Mouse (Mus musculus) G1E (cell line): ENCODE measurements around the gene Trpv6. TPM values are rescaled to one million over a fixed set of nuclear protein-coding genes. Genes with fewer than 3 reads are reported as not detected.

Experiments
- ATAC-seq: 2 replicates; pipeline ENCODE4 v1.8.0; 2016; ENCODE audit warnings: mild to moderate bottlenecking; ENCODE audit not compliant: insufficient number of reproducible peaks, poor library complexity, low FRiP score, severe bottlenecking; ENCODE audit errors: extremely low read depth
- DNase-seq: peaks from one replicate; pipeline ENCODE4 v3.0.0; 2012; ENCODE audit warnings: low spot score
- H3K27me3 ChIP-seq: 2 replicates; pipeline ENCODE4 v1.6.1; 2012; ENCODE audit warnings: mild to moderate bottlenecking, low read length, inconsistent platforms; ENCODE audit not compliant: insufficient read depth
- H3K36me3 ChIP-seq: replicated peaks from 2 replicates; pipeline ENCODE3; 2012; ENCODE audit warnings: mild to moderate bottlenecking, inconsistent platforms
- H3K4me1 ChIP-seq: 2 replicates; pipeline ENCODE4 v1.6.1; 2012; ENCODE audit warnings: low read depth, low read length, inconsistent platforms, mixed read lengths; ENCODE audit not compliant: insufficient read depth
- H3K4me3 ChIP-seq: 2 replicates; pipeline ENCODE4 v1.5.1; 2012; ENCODE audit warnings: low read depth, mild to moderate bottlenecking, inconsistent platforms, low read length, moderate library complexity, mixed read lengths
- H3K9me3 ChIP-seq: replicated peaks from 2 replicates; pipeline ENCODE4 v1.6.1; 2012; ENCODE audit warnings: inconsistent platforms
- CTCF ChIP-seq: IDR thresholded peaks from 2 replicates; pipeline ENCODE4 v1.5.1; 2012; ENCODE audit warnings: low read depth, low read length, inconsistent platforms, mixed read lengths
- GATA1 ChIP-seq: IDR thresholded peaks from 2 replicates; pipeline ENCODE4 v1.6.1; 2012; ENCODE audit warnings: borderline replicate concordance, low read length, inconsistent platforms, mixed read lengths
- GATA2 ChIP-seq: IDR thresholded peaks from 2 replicates; pipeline ENCODE4 v1.6.1; 2012; ENCODE audit warnings: low read depth, low read length, inconsistent platforms, borderline replicate concordance
- POLR2AphosphoS5 ChIP-seq: IDR thresholded peaks from 2 replicates; pipeline ENCODE4 v1.6.1; 2012; ENCODE audit warnings: low read depth, low read length, inconsistent platforms; ENCODE audit not compliant: insufficient replicate concordance
- TAL1 ChIP-seq: conservative IDR thresholded peaks from 2 replicates; pipeline ENCODE4 v1.6.1; 2012; ENCODE audit warnings: low read depth, low read length, inconsistent platforms, mixed read lengths
- polyA plus RNA-seq: library from polyadenylated mRNA; stranded (reverse); fragments of >175 nt; gene quantifications from 2 replicates; pipeline ENCODE4 v1.2.3, GENCODE M21; 2012
- total RNA-seq, 2 experiments: library from RNA; stranded (forward) in 1 of 2; stranded (reverse) in 1 of 2; fragments of 200-1000 nt in 1 of 2; fragments of >200 nt in 1 of 2; fragmentation: Nextera tagmentation in 1 of 2; gene quantifications; 2 replicates each; pipeline ENCODE4 v1.2.3; 2014 to 2017

Trpv6 gene
- total and polyA plus RNA-seq, 3 experiments = 0.05 TPM; not detected in 2

DNA sequence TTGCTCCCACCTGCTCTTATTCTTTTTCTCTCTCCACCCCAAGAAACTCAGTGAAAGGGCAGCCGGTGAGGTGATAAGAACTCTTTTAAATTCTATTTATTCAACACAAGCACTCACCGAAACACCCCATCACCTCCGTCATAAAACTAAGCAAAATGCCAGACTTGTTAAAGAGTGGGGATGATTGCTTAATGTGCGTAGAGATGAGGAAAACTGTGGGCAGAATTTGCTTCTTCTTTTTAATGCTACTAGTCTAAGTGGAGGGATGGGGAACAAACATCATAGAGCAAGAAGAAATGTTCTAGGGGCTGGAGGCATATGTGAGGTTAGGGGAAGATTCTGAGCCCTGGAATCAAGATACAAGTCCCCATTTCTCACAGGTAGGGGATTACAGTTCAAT, 6.6 kb upstream of the Trpv6 start:
- peaks cover 22% of the 10 kb centered on the region for H3K27me3 ChIP-seq
- no peaks in the 10 kb centered on the region for H3K4me1 ChIP-seq
- TF ChIP-seq POLR2AphosphoS5 = no peak
- no peak for TF ChIP-seq CTCF
- TF ChIP-seq TAL1 = no peak
- no peak for TF ChIP-seq GATA2
- DNase-seq = no peak
- no peak for ATAC-seq
- H3K9me3 ChIP-seq = no peaks in the 10 kb centered on the region
- H3K4me3 ChIP-seq = no peak overlapping the region
- H3K36me3 ChIP-seq = no peaks in the 10 kb centered on the region

DNA sequence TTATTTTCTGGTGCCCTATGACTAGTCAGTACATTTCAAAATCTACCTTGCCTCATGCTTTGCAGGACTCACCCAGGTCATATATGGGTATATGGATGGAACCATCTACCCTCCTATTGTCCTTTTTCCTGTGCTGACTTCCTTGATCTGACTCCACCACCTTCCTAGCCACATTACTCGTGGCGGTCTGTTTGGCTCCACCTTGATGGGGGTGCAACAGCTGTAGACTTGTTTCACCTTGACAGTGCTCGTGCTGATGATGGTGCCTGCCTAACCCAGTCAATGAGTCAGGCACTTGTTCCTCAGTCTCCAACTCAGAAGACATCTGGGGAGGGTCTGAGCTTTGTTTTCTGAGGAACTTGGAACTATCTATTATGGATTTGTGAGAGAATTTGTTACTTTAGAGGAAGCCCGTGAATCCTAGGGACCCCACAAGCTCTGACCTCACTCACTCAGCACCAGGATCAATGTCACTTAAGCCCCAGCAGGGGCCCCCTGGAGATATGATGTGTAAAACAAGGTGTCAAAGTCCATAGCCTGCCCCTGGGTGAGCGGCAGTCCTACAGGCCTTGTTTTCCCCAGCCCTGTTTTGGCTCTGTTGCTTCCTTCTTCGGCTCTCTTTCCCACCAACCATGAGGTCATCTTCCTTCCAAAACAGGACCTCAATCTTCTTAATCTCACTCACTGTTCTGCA, 5.1 kb upstream of the Trpv6 start:
- Histone ChIP-seq H3K4me1 (no peaks in the 10 kb centered on the region), H3K9me3 (no peaks in the 10 kb centered on the region), H3K27me3 (peaks cover 19% of the 10 kb centered on the region), H3K4me3 (no peak overlapping the region), H3K36me3 (no peaks in the 10 kb centered on the region)
- no peak for DNase-seq
- TF ChIP-seq TAL1 (no peak), GATA1 (no peak), GATA2 (no peak), POLR2AphosphoS5 (no peak), CTCF (no peak)
- no peak for ATAC-seq

DNA sequence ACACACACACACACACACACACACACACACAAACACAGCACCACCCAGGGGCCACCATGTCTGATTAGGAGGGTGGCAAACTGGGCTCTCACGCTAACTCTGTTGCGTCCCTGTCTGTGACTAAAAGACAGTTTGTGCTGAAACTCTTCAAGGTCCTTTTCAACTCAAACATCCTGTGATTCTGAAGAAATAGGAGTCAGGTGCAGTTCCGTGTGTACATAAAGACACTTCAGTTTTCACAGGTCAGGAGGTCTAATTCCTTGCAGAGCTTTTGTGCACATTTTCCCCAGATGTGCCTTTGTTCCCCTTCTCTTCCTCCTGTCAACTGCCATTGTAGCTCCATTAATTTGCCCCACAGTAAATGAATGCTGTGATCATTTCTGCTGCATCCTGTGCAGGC, 4.2 kb upstream of the Trpv6 start:
- ATAC-seq = no peak
- no peak for TF ChIP-seq CTCF
- H3K9me3 ChIP-seq = no peaks in the 10 kb centered on the region
- peaks cover 24% of the 10 kb centered on the region for H3K27me3 ChIP-seq
- no peak for DNase-seq
- H3K4me3 ChIP-seq = no peak overlapping the region
- no peaks in the 10 kb centered on the region for H3K4me1 ChIP-seq
- no peaks in the 10 kb centered on the region for H3K36me3 ChIP-seq

DNA sequence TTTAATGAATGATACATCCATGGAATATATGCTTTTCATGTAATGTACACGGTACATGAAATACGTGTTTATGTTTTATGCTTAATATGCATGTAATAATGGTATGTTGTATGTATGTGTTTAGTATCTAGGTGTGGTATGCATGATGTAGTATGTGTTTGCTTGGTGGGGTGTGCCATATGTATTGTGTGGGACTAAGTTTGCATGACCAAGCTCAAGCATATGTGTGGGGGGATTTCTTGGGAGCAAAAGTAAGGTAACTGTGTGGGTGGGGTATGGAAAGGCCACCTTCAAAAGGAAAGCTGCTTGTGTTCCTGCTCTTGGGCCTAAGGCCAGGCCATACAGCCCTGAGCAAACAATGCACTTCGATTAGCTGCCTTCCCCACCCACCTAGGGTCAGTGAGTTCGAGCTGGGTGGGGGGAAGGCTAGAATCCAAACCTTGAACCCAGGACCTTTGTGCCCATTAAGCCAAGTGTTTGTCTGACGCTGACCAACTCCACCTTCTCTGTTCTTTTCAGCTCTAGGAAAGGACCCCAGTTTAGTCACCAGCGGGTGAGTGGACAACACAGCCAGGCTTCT, 1.8 kb upstream of the Trpv6 start:
- H3K4me3 ChIP-seq = no peak overlapping the region
- TF ChIP-seq POLR2AphosphoS5 (no peak), TAL1 (no peak), CTCF (no peak), GATA2 (no peak), GATA1 (no peak)
- H3K9me3 ChIP-seq = no peaks in the 10 kb centered on the region
- DNase-seq (no peak), ATAC-seq (no peak)
- no peaks in the 10 kb centered on the region for H3K36me3 ChIP-seq
- H3K4me1 ChIP-seq = no peaks in the 10 kb centered on the region
- peaks cover 17% of the 10 kb centered on the region for H3K27me3 ChIP-seq

DNA sequence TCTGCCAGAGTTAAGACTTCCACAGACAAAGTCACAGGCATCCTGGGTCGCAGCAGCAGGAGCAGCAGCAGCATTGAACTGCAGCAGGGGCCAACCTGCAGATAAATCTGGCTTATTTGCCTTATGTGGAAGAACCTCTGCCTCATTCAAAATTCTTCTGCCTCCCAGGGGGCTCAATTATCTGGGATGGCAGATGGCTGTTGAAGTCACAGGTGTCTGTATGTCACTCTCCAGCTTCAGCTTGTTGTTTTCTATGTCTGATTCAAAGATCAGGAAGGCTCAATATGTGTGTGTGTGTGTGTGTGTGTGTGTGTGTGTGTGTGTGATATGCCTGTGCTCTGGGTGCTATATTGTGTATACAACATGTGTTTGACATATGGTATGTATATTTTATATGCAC, 1.2 kb upstream of the Trpv6 start:
- H3K36me3 ChIP-seq = no peaks in the 10 kb centered on the region
- H3K9me3 ChIP-seq = no peaks in the 10 kb centered on the region
- TF ChIP-seq GATA1 (no peak), POLR2AphosphoS5 (no peak), GATA2 (no peak), CTCF (no peak), TAL1 (no peak)
- H3K4me3 ChIP-seq = no peak overlapping the region
- DNase-seq (no peak), ATAC-seq (no peak)
- H3K27me3 ChIP-seq = peaks cover 18% of the 10 kb centered on the region
- H3K4me1 ChIP-seq = no peaks in the 10 kb centered on the region

DNA sequence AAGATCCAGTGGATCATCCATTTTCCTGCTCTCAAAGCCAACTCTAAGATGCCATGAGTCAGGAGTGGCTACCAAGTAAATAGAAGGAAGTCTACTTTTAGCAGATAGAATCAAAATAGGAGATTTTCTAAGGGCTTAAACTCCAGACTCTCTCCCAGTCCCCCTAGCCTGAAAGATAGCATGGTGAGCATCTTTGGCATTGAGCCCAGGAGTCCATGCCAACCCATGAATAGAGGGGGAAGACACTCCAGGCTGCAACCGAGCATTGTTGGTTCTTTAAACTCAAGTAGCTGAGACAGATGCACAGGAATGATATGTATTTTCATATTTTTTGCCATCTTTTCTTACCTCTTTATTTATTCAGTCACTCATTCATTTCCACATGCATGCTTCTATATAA, 994 bp downstream of the Trpv6 start:
- Histone ChIP-seq H3K4me3 (no peak overlapping the region), H3K36me3 (no peaks in the 10 kb centered on the region), H3K27me3 (peaks cover 18% of the 10 kb centered on the region), H3K9me3 (no peaks in the 10 kb centered on the region), H3K4me1 (no peaks in the 10 kb centered on the region)
- DNase-seq (no peak), ATAC-seq (no peak)
- TF ChIP-seq TAL1 (no peak), POLR2AphosphoS5 (no peak), CTCF (no peak), GATA1 (no peak), GATA2 (no peak)

DNA sequence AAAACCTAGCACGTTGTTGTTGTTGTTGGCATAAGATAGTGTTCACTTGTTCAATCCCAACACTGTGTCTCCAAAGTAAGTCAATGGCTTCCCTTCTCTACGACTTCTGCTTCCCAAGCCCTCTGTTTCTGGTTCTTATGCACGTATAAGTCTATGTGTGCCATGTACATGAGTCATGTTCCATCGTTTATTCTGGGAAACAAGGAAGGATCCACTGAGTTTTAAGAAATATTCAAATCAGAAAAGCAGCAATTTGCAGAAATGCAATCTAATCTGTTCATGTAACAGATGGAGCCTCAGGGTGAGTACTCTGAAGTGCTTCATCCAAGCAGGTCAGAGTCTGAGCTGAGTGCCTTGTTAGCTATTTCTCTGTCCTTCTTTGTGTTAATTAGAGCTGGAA, 4.7 kb downstream of the Trpv6 start:
- ATAC-seq (no peak), DNase-seq (no peak)
- Histone ChIP-seq H3K9me3 (no peaks in the 10 kb centered on the region), H3K27me3 (peaks cover 10% of the 10 kb centered on the region), H3K36me3 (no peaks in the 10 kb centered on the region), H3K4me1 (no peaks in the 10 kb centered on the region), H3K4me3 (no peak overlapping the region)
- TF ChIP-seq CTCF (no peak), POLR2AphosphoS5 (no peak), TAL1 (no peak), GATA2 (no peak), GATA1 (no peak)
